Mouse (Mus musculus) hindbrain, postnatal 0 days (tissue): Measurements from ENCODE around the gene Ccdc83. TPM values are rescaled to one million over a fixed set of nuclear protein-coding genes. Genes with fewer than 3 reads are reported as not detected.
"Not testable (repeated sequence)": the region's sequence is repeated elsewhere in the genome, so short reads cannot be mapped to it uniquely, and the experiment has no call there.

Source experiments
- ATAC-seq: fragments of 200-750 bp; cut with Nextera tagmentation; 2 replicates; pipeline ENCODE4 v1.8.0; 2017; ENCODE audit warnings: mild to moderate bottlenecking, moderate TSS enrichment, moderate library complexity
- DNase-seq: peaks from one replicate; pipeline ENCODE4 v3.0.0-alpha.2; 2015; ENCODE audit warnings: low spot score
- H3K27ac ChIP-seq: fragments of 300-500 bp; sonication (generic); 2 replicates; pipeline ENCODE4 v1.5.1; 2014; ENCODE audit warnings: mild to moderate bottlenecking
- H3K27me3 ChIP-seq: fragments of 300-500 bp; sonication (generic); 2 replicates; pipeline ENCODE4 v1.6.1; 2014; ENCODE audit warnings: low read length, mixed read lengths; ENCODE audit not compliant: insufficient read depth
- H3K36me3 ChIP-seq: fragments of 300-500 bp; sonication (generic); 2 replicates; pipeline ENCODE4 v1.6.1; 2014; ENCODE audit warnings: low read length, mixed read lengths; ENCODE audit not compliant: insufficient read depth
- H3K4me1 ChIP-seq: fragments of 300-500 bp; sonication (generic); 2 replicates; pipeline ENCODE4 v1.6.1; 2014; ENCODE audit warnings: antibody characterized with exemption, low read length, mixed read lengths; ENCODE audit not compliant: insufficient read depth
- H3K4me2 ChIP-seq: fragments of 300-500 bp; sonication (generic); 2 replicates; pipeline ENCODE4 v1.6.1; 2014; ENCODE audit warnings: low read depth, mild to moderate bottlenecking, low read length, moderate library complexity, mixed read lengths
- H3K4me3 ChIP-seq: fragments of 300-500 bp; sonication (generic); 2 replicates; pipeline ENCODE4 v1.5.1; 2014; ENCODE audit warnings: low read length
- H3K9ac ChIP-seq: fragments of 300-500 bp; sonication (generic); replicated peaks from 2 replicates; pipeline ENCODE4 v1.6.1; 2014; ENCODE audit warnings: mild to moderate bottlenecking, low read length, moderate library complexity, mixed read lengths
- H3K9me3 ChIP-seq: fragments of 300-500 bp; sonication (generic); 2 replicates; pipeline ENCODE4 v1.6.1; 2016; ENCODE audit warnings: low read length, mixed read lengths
- CTCF ChIP-seq: IDR thresholded peaks from 2 replicates; pipeline ENCODE4 v1.5.1; 2016; ENCODE audit warnings: antibody characterized with exemption, control low read depth, low read depth
- WGBS: fragments of 180-500 bp; shearing (Covaris S2); extraction: QIAGEN DNeasy Blood & Tissue Kit; methylation state at CpG from one replicate; pipeline ENCODE4 v1.1.7; 2014; 5-methylcytosine and 5-hydroxymethylcytosine counted together
- polyA plus RNA-seq: library from polyadenylated mRNA; unstranded; fragments of >200 nt; fragmentation: Nextera tagmentation; extraction: Ambion mirVana; gene quantifications from 2 replicates; pipeline ENCODE4 v1.2.1, GENCODE M21; 2015
- total RNA-seq: library from RNA; depleted of rRNA; stranded (reverse); fragments of >200 nt; gene quantifications from 2 replicates; pipeline ENCODE4 v1.2.3, GENCODE M21; 2014

The Ccdc83 gene
- total and polyA plus RNA-seq, 2 experiments from 2014 or later = not detected

- H3K4me3 ChIP-seq = no peak overlapping the region
- no peaks in the 10 kb centered on the region for H3K27me3 ChIP-seq
- H3K9ac ChIP-seq = no peak overlapping the region
- no peak for ATAC-seq
- 71% methylated on average over 4 of the region's 4 CpGs for WGBS
- DNase-seq = no peak
- H3K36me3 ChIP-seq = no peaks in the 10 kb centered on the region
- no peak overlapping the region for H3K27ac ChIP-seq
- H3K4me1 ChIP-seq = no peaks in the 10 kb centered on the region
- no peaks in the 10 kb centered on the region for H3K9me3 ChIP-seq
- no peak overlapping the region for H3K4me2 ChIP-seq
- no peak for TF ChIP-seq CTCF
Measured at GRCm38 (mm10) chr7:90233921-90234320, 31.7 kb downstream of the Ccdc83 start.

DNA sequence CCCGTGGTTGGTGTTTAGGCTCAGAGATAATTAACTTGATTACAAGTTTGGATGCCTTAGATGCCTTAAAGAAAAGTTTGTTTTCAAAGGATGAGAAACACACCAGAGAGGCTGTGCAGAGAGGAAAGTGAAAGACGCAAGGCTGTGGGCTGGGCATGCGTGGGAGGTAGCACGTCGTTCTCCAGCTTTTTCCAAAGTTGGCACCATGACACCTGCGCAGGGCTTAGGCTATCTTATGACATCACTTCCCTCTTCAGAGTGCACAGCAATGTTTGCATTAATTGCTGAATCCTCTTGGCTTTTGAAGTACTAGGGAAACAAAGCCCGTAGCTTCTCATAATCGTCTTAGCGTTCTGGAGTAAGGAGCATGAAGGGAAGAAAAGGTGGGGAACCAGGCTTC is 34.1 kb downstream of the Ccdc83 start:
- WGBS = 79% methylated on average over 9 of the region's 9 CpGs

GRCm38 (mm10) chr7:90228884-90229283 is 36.7 kb downstream of the Ccdc83 start:
- not testable (repeated sequence) for H3K4me1 ChIP-seq, ATAC-seq, H3K27me3 ChIP-seq, H3K4me3 ChIP-seq, H3K27ac ChIP-seq, H3K9ac ChIP-seq, DNase-seq, H3K4me2 ChIP-seq, H3K9me3 ChIP-seq, H3K36me3 ChIP-seq
- TF ChIP-seq CTCF = peak; percentile 65

More for the DNA sequence above, 34.1 kb downstream of the Ccdc83 start:
- Histone ChIP-seq H3K9ac (no peak overlapping the region), H3K4me2 (no peak overlapping the region), H3K27me3 (no peaks in the 10 kb centered on the region), H3K4me1 (no peaks in the 10 kb centered on the region), H3K9me3 (no peaks in the 10 kb centered on the region), H3K4me3 (no peak overlapping the region), H3K36me3 (no peaks in the 10 kb centered on the region), H3K27ac (no peak overlapping the region)
- no peak for TF ChIP-seq CTCF
- ATAC-seq (no peak), DNase-seq (no peak)

GRCm38 (mm10) chr7:90228075-90228474 is 37.5 kb downstream of the Ccdc83 start:
- Histone ChIP-seq H3K27me3 (no peaks in the 10 kb centered on the region), H3K27ac (no peak overlapping the region), H3K9me3 (no peaks in the 10 kb centered on the region), H3K36me3 (no peaks in the 10 kb centered on the region), H3K9ac (no peak overlapping the region), H3K4me3 (no peak overlapping the region), H3K4me2 (no peak overlapping the region), H3K4me1 (no peaks in the 10 kb centered on the region)
- WGBS = 92% methylated on average over 4 of the region's 4 CpGs
- no peak for DNase-seq
- no peak for TF ChIP-seq CTCF
- no peak for ATAC-seq

- ATAC-seq = no peak
- TF ChIP-seq CTCF = no peak
- Histone ChIP-seq H3K4me3 (no peak overlapping the region), H3K36me3 (no peaks in the 10 kb centered on the region), H3K27ac (no peak overlapping the region), H3K4me1 (no peaks in the 10 kb centered on the region), H3K9me3 (no peaks in the 10 kb centered on the region), H3K9ac (no peak overlapping the region), H3K4me2 (no peak overlapping the region), H3K27me3 (no peaks in the 10 kb centered on the region)
- no peak for DNase-seq
- 84% methylated on average over 2 of the region's 2 CpGs for WGBS
Measured at GRCm38 (mm10) chr7:90221487-90221886, 44.1 kb downstream of the Ccdc83 start.

GRCm38 (mm10) chr7:90218122-90218521 is 47.5 kb downstream of the Ccdc83 start:
- Histone ChIP-seq H3K36me3 (no peaks in the 10 kb centered on the region), H3K9ac (no peak overlapping the region), H3K27me3 (no peaks in the 10 kb centered on the region), H3K27ac (no peak overlapping the region), H3K4me2 (no peak overlapping the region), H3K9me3 (no peaks in the 10 kb centered on the region), H3K4me3 (no peak overlapping the region), H3K4me1 (no peaks in the 10 kb centered on the region)
- DNase-seq = no peak
- TF ChIP-seq CTCF = no peak
- 86% methylated on average over 5 of the region's 5 CpGs for WGBS
- ATAC-seq = no peak

- no peaks in the 10 kb centered on the region for H3K4me1 ChIP-seq
- no peak for TF ChIP-seq CTCF
- H3K36me3 ChIP-seq = no peaks in the 10 kb centered on the region
- no peaks in the 10 kb centered on the region for H3K9me3 ChIP-seq
- H3K4me3 ChIP-seq = no peak overlapping the region
- WGBS = 52% methylated on average over 8 of the region's 8 CpGs
- peak; percentile 70 for ATAC-seq
- no peak overlapping the region for H3K4me2 ChIP-seq
- H3K27ac ChIP-seq = peak overlapping the region; percentile 38; the same call in 1 of the 2 replicates
- no peak overlapping the region for H3K9ac ChIP-seq
- H3K27me3 ChIP-seq = no peaks in the 10 kb centered on the region
- peak; percentile 28 for DNase-seq
Measured at GRCm38 (mm10) chr7:90216511-90216910, 49.1 kb downstream of the Ccdc83 start.
